Mouse (Mus musculus) embryonic facial prominence, embryonic 14.5 days (tissue): ENCODE data around the gene Bcl2l11. TPM values are rescaled to one million over a fixed set of nuclear protein-coding genes. Genes with fewer than 3 reads are reported as not detected.

Experiments
- ATAC-seq: fragments of 200-750 bp; cut with Nextera tagmentation; 2 replicates; pipeline ENCODE4 v1.8.0; 2017; ENCODE audit warnings: low read depth, moderate number of reproducible peaks, moderate TSS enrichment
- DNase-seq: peaks from one replicate; pipeline ENCODE4 v3.0.0-alpha.2; 2015; ENCODE audit warnings: low spot score
- H3K27ac ChIP-seq: fragments of 300-500 bp; sonication (generic); replicated peaks from 2 replicates; pipeline ENCODE4 v1.5.1; 2014; ENCODE audit warnings: low read depth, mild to moderate bottlenecking, low read length, moderate library complexity
- H3K27me3 ChIP-seq: fragments of 300-500 bp; sonication (generic); replicated peaks from 2 replicates; pipeline ENCODE4 v1.6.1; 2014; ENCODE audit warnings: low read length; ENCODE audit not compliant: control insufficient read depth, insufficient read depth
- H3K36me3 ChIP-seq: fragments of 300-500 bp; sonication (generic); 2 replicates; pipeline ENCODE4 v1.6.1; 2014; ENCODE audit warnings: low read length, mixed read lengths; ENCODE audit not compliant: control insufficient read depth, insufficient read depth
- H3K4me1 ChIP-seq: fragments of 300-500 bp; sonication (generic); 2 replicates; pipeline ENCODE4 v1.6.1; 2014; ENCODE audit warnings: antibody characterized with exemption, low read length; ENCODE audit not compliant: control insufficient read depth, insufficient read depth
- H3K4me2 ChIP-seq: fragments of 300-500 bp; sonication (generic); 2 replicates; pipeline ENCODE4 v1.6.1; 2014; ENCODE audit warnings: low read depth, mild to moderate bottlenecking, low read length, moderate library complexity, mixed read lengths
- H3K4me3 ChIP-seq: fragments of 300-500 bp; sonication (generic); 2 replicates; pipeline ENCODE4 v1.5.1; 2014; ENCODE audit warnings: low read depth, mild to moderate bottlenecking, low read length
- H3K9ac ChIP-seq: fragments of 300-500 bp; sonication (generic); 2 replicates; pipeline ENCODE4 v1.6.1; 2014; ENCODE audit warnings: low read depth, mild to moderate bottlenecking, low read length, moderate library complexity, mixed read lengths
- H3K9me3 ChIP-seq: fragments of 300-500 bp; sonication (generic); 2 replicates; pipeline ENCODE4 v1.6.1; 2016; ENCODE audit warnings: low read length; ENCODE audit not compliant: control insufficient read depth
- WGBS: fragments of 180-500 bp; shearing (Covaris S2); extraction: QIAGEN DNeasy Blood & Tissue Kit; methylation state at CpG from one replicate; pipeline ENCODE4 v1.1.7; 2014; 5-methylcytosine and 5-hydroxymethylcytosine counted together
- polyA plus RNA-seq: library from polyadenylated mRNA; unstranded; fragments of >200 nt; fragmentation: Nextera tagmentation; extraction: Ambion mirVana; gene quantifications from 2 replicates; pipeline ENCODE4 v1.2.1, GENCODE M21; 2014

Bcl2l11 gene
- polyA plus RNA-seq, 1 experiment from 2014 or later = 13.3 TPM

DNA sequence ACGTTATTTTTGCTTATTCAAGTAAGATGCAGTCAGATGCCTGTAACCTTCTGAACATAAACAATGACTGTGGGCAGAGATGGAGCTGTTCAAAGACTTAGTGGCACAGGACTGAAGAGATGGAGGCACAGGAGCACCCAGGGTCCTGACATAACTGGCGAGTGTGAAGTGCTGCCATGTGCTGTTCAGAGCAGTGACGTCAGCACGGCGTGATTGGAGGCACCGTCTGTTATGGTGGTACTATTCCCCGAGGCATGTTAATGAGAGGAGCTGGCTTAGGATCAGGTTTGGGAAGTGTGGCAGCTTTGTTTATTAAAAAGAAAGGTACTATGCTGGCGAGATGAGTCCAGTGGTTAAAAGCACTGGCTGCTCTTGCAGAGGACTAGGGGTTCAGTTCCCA, 13.1 kb downstream of the Bcl2l11 start:
- no peaks in the 10 kb centered on the region for H3K27me3 ChIP-seq
- H3K36me3 ChIP-seq = peaks cover 24% of the 10 kb centered on the region
- DNase-seq (no peak), ATAC-seq (0 out of 2 replicates have a peak, but pooled peaks have one; percentile 45)
- H3K4me3 ChIP-seq = no peak overlapping the region
- H3K9ac ChIP-seq = no peak overlapping the region
- 48% methylated on average over 8 of the region's 8 CpGs for WGBS
- no peak overlapping the region for H3K4me2 ChIP-seq
- no peak overlapping the region for H3K27ac ChIP-seq
- peaks cover 33% of the 10 kb centered on the region for H3K4me1 ChIP-seq
- no peaks in the 10 kb centered on the region for H3K9me3 ChIP-seq

DNA sequence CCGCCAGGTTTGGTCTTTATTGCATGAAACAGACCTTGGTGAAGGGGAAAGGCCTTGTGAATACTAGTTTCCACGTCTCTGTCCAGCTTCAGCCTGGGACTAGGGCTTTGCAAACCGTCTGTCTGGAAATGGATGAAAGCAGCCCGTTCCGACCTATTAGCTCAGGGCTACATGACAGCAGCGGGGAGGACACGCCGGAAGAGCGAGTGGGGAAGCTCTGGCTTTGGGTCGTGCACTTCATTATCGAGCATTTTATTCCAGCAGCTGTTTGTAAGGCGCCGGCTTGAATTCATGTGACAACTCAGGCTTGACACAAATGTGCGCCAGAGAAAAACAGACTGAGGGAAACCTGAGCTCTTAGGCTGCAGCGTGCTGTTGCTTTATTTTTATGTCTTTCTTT, 13.9 kb downstream of the Bcl2l11 start:
- ATAC-seq = peak; percentile 56
- 52% methylated on average over 15 of the region's 15 CpGs for whole genome bisulfite sequencing

DNA sequence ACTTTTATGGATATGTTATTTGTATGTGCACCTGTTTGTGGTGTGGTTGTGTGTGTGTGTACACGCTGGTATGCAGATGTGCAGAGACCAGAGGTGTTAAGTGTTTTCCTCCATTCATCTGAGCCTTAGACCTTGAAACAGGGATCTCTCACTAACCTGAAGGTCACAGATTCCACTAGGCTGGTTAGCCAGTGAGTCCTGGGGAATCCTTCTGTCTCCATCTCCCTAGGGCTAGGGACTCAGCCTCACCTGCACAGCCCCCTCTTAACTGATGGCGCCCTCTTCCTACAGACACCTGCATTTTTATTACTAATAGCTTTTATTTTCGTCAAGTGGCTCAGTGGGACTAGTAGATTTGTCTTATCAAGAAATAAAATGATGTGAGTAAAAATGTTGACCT, 14.3 kb downstream of the Bcl2l11 start:
- Histone ChIP-seq H3K4me2 (no peak overlapping the region), H3K9ac (no peak overlapping the region), H3K27me3 (no peaks in the 10 kb centered on the region), H3K36me3 (peaks cover 16% of the 10 kb centered on the region), H3K4me1 (peaks cover 26% of the 10 kb centered on the region), H3K27ac (no peak overlapping the region), H3K4me3 (no peak overlapping the region), H3K9me3 (no peaks in the 10 kb centered on the region)
- 84% methylated on average over 3 of the region's 3 CpGs for WGBS
- DNase-seq (no peak), ATAC-seq (no peak)

More for the DNA sequence above, 13.9 kb downstream of the Bcl2l11 start:
- Histone ChIP-seq H3K27me3 (no peaks in the 10 kb centered on the region), H3K9ac (no peak overlapping the region), H3K4me2 (no peak overlapping the region), H3K36me3 (peaks cover 20% of the 10 kb centered on the region), H3K4me1 (peaks cover 28% of the 10 kb centered on the region), H3K27ac (no peak overlapping the region; the same call in 1 of the 2 replicates), H3K9me3 (no peaks in the 10 kb centered on the region), H3K4me3 (no peak overlapping the region)
- DNase-seq = peak; percentile 79

DNA sequence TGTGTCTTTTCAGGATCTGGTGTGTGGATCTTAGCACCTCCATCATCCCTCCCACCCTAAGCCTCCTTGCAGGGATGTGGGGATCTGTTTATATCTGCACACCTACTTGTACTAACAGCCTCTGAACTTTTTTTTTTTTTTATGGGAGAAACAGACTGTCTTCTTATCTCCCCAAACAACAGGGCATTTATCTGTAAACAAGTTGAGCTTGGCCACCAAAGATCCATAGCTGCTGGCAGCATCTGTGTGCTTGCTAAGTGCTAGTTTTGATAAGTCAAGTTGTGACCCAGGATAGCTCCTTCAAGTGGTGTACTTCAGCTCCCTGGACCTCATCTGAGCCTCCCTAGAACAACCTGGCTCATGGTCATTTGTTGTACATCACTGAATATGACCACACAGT, 18.2 kb downstream of the Bcl2l11 start:
- no peaks in the 10 kb centered on the region for H3K9me3 ChIP-seq
- no peak overlapping the region for H3K4me3 ChIP-seq
- no peak for DNase-seq
- ATAC-seq = no peak
- H3K27me3 ChIP-seq = no peaks in the 10 kb centered on the region
- peaks cover 9% of the 10 kb centered on the region for H3K4me1 ChIP-seq
- H3K9ac ChIP-seq = no peak overlapping the region
- peaks cover 36% of the 10 kb centered on the region for H3K36me3 ChIP-seq
- H3K4me2 ChIP-seq = no peak overlapping the region
- no peak overlapping the region for H3K27ac ChIP-seq

DNA sequence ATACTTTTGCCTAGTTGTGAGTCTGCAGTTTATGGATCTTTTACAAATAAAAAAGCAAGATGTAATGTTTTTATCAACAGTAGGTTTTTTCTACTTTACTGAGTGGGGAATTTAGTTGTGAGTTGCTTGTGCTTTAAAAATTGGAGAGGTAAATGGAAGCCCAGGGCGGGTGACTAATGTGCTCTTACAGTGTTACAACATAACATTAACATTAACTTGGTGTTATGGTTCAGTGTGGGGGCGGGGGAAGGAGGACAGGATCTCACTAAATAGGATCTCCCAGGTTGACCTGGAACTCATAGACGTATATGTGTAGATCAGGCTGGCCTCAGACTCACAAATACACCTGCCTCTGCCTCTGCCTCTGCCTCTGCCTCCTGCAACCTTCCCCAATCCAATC, 19.6 kb downstream of the Bcl2l11 start:
- no peak for ATAC-seq
- Histone ChIP-seq H3K27ac (no peak overlapping the region), H3K27me3 (no peaks in the 10 kb centered on the region), H3K4me1 (no peaks in the 10 kb centered on the region), H3K36me3 (peaks cover 42% of the 10 kb centered on the region), H3K4me2 (no peak overlapping the region), H3K9ac (no peak overlapping the region), H3K9me3 (no peaks in the 10 kb centered on the region), H3K4me3 (no peak overlapping the region)
- no peak for DNase-seq
- 71% methylated on average over 3 of the region's 3 CpGs for WGBS

DNA sequence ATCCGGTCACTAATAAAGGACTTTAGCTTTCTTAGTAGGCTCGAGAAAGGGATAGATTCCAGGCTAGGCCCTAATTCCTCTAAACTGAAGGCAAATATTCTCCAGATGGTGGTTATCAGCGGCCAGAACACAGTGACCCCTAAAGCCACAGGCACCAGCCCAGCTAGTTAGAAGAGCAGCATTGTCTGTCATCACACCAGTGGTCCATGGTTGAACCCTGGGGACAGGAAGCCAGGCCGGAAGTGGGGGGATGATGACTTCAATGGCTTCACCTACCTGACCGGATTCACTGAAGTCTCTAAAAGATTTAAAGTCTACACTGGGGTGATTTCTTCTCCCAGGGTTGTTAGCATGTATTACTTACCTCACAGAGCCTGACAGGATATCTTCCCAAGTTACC, 23.8 kb downstream of the Bcl2l11 start:
- no peak overlapping the region for H3K9ac ChIP-seq
- DNase-seq (no peak), ATAC-seq (no peak)
- H3K4me2 ChIP-seq = no peak overlapping the region
- no peaks in the 10 kb centered on the region for H3K4me1 ChIP-seq
- no peaks in the 10 kb centered on the region for H3K9me3 ChIP-seq
- H3K27me3 ChIP-seq = no peaks in the 10 kb centered on the region
- peaks cover 35% of the 10 kb centered on the region for H3K36me3 ChIP-seq
- H3K4me3 ChIP-seq = no peak overlapping the region
- H3K27ac ChIP-seq = no peak overlapping the region
- 57% methylated on average over 5 of the region's 5 CpGs for WGBS

DNA sequence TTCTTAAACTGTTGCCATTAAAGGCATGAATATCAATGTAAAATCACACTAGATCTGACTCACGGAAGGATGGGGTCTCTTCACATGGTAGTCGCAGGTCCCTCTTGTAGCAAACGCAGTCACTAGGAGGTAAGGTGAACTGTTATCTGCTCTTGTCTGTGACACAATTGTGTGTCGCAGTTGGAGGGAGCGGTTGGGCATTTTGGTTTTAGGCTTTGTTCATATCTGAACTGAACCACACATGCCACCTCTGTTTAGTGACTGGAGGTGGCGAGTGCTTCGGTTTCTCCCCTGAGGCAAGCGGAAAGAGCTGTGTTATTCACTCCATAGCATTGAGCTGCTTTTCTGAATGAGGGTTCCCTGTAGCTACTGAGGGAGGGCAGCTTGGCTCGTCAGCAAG, 26.4 kb downstream of the Bcl2l11 start:
- peaks cover 27% of the 10 kb centered on the region for H3K36me3 ChIP-seq
- no peak overlapping the region for H3K4me3 ChIP-seq
- H3K27ac ChIP-seq = no peak overlapping the region
- WGBS = 81% methylated on average over 9 of the region's 9 CpGs
- H3K9me3 ChIP-seq = no peaks in the 10 kb centered on the region
- H3K4me1 ChIP-seq = 0 out of 2 replicates have a peak, but pooled peaks cover 3% of the 10 kb centered on the region
- no peak overlapping the region for H3K9ac ChIP-seq
- H3K4me2 ChIP-seq = no peak overlapping the region
- no peak for ATAC-seq
- DNase-seq = no peak
- no peaks in the 10 kb centered on the region for H3K27me3 ChIP-seq

DNA sequence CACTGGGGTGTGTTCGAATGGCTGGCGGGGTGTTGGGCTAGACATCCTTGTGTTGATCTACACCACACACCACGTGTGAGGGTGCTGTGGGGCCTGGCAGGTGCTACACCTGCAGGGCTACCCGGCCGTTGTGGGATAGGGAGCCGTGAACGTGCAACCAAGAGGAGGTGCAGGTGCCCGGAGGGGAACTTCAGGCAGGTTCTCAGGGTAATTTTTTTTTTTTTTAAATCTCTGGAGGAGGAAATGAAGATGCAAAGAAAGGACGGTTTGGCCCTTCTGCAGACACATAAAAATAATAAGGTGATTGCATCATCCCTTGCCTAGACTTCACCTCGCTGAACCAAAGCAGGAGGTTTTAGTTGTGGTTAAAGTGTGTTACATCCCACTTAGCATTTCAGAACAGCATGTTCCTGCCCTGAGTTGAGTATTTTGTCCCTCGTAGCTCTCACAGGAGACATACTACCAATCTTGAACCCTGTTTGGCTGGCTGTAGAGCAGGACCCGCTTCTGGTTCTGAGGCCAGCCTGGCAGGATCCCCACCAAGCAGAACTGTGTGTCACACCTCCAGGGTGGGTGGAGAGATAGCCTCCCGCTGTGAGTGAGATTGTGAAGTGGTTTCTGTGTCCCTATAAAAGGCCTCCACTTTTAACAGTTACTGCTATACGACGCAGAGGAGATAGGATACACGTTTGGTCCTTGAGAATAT, 27.2 kb downstream of the Bcl2l11 start:
- no peaks in the 10 kb centered on the region for H3K9me3 ChIP-seq
- H3K4me2 ChIP-seq = no peak overlapping the region
- H3K27ac ChIP-seq = no peak overlapping the region
- DNase-seq (no peak), ATAC-seq (no peak)
- no peak overlapping the region for H3K4me3 ChIP-seq
- no peaks in the 10 kb centered on the region for H3K27me3 ChIP-seq
- 0 out of 2 replicates have a peak, but pooled peaks cover 7% of the 10 kb centered on the region for H3K4me1 ChIP-seq
- H3K36me3 ChIP-seq = peaks cover 19% of the 10 kb centered on the region
- H3K9ac ChIP-seq = no peak overlapping the region
- 79% methylated on average over 16 of the region's 16 CpGs for WGBS

DNA sequence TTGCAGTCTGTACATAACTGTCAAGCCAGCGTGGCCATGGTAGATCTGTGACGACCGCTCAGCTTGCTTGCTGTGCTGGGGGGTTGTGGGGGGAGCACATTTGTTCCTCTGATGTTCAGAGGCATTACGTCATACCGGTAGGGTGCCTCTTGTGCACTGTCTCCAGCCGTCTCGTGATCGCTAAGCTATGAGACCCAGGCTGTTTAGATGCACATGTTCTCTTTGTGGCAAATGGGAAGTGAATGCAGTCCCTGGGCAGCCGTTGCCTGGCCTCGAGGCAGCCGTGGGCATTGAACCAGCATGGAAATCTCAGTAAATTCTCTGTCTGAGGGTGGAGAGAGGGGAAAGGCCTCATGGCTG, 27.7 kb downstream of the Bcl2l11 start:
- H3K9me3 ChIP-seq = no peaks in the 10 kb centered on the region
- DNase-seq (no peak), ATAC-seq (no peak)
- 0 out of 2 replicates have a peak, but pooled peaks cover 10% of the 10 kb centered on the region for H3K4me1 ChIP-seq
- no peaks in the 10 kb centered on the region for H3K27me3 ChIP-seq
- WGBS = 70% methylated on average over 11 of the region's 11 CpGs
- H3K27ac ChIP-seq = no peak overlapping the region
- H3K36me3 ChIP-seq = peaks cover 18% of the 10 kb centered on the region
- H3K9ac ChIP-seq = no peak overlapping the region
- H3K4me3 ChIP-seq = no peak overlapping the region
- no peak overlapping the region for H3K4me2 ChIP-seq
